Mouse (Mus musculus): ENCODE measurements around the gene Slc12a8. TPM values are rescaled to one million over a fixed set of nuclear protein-coding genes. Genes with fewer than 3 reads are reported as not detected.

Gene Slc12a8
- polyA plus RNA-seq, 1 experiment from 2014 or later: 0.65 TPM

GRCm38 (mm10) chr16:33517627-33518026 lies 499 bp downstream of the Slc12a8 start:
- H3K4me2 ChIP-seq: peak overlapping the region; percentile 73
- H3K27ac ChIP-seq: no peak overlapping the region
- 21% methylated on average over 4 of the region's 4 CpGs for WGBS
- H3K27me3 ChIP-seq (replicated peaks): no peaks in the 10 kb centered on the region
- peaks cover 14% of the 10 kb centered on the region; the same call in 1 of the 2 replicates for H3K4me1 ChIP-seq
- H3K36me3 ChIP-seq (replicated peaks): no peaks in the 10 kb centered on the region
- no peaks in the 10 kb centered on the region for H3K9me3 ChIP-seq
- no peak overlapping the region for H3K9ac ChIP-seq
- peak overlapping the region; percentile 32; the same call in 1 of the 2 replicates for H3K4me3 ChIP-seq
- no peak for ATAC-seq (replicated peaks)

DNA sequence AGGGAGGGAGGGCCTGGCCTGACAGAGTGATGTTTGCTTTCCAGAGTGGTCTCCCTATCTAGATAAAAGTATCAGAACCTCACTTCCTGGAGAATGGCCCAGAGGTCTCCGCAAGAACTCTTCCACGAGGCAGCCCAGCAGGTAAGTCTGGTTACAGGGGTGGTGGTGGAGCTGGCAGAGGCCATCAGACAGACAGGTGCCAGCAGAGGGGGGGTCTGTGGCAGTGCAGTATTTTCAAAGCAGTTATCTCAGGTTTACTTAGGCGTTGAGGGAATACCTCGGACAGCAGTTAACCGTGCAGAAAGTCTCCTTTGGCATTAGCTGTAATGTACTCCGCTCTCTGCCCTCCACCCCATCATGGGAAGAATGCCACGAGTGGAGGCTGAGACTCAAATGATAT lies 1.1 kb downstream of the Slc12a8 start:
- Histone ChIP-seq H3K4me1 (peaks cover 14% of the 10 kb centered on the region; the same call in 1 of the 2 replicates), H3K27me3 (replicated peaks) (no peaks in the 10 kb centered on the region), H3K36me3 (replicated peaks) (no peaks in the 10 kb centered on the region), H3K4me3 (no peak overlapping the region), H3K9me3 (no peaks in the 10 kb centered on the region), H3K4me2 (no peak overlapping the region), H3K9ac (no peak overlapping the region), H3K27ac (no peak overlapping the region)
- ATAC-seq (replicated peaks): no peak
- WGBS: 79% methylated on average over 7 of the region's 7 CpGs

DNA sequence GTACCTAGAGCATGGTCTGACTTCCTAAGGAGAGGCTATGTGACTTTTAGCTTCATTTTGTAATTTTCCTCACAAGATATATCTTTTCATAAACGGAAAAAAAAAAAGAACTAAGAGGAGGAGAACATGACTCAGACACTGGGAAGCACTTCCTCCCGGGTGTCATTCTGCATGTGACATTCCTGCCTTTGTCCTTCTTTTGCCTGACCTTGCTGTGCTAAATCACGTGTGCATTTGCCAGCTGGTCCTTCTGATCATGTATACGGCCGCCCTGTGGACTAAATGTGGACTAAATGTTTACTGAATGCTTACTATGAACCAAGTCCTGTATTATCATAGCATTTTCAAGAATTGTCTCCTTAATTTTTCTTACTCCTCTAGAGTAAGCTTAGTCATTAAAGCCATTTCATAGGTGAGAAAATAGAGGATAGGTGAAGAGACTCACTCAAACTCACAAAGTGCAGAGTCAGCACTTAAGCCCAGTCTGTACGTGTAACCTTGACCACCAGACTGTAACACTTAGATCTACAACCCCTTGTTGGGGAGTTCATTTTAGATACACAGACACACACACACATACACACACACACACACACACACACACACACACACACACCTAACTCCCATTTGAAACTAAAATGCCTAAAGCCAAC lies 2.9 kb downstream of the Slc12a8 start:
- no peak overlapping the region for H3K9ac ChIP-seq
- H3K9me3 ChIP-seq: no peaks in the 10 kb centered on the region
- no peaks in the 10 kb centered on the region for H3K27me3 ChIP-seq (replicated peaks)
- WGBS: 72% methylated on average over 6 of the region's 6 CpGs
- no peaks in the 10 kb centered on the region for H3K36me3 ChIP-seq (replicated peaks)
- H3K4me3 ChIP-seq: no peak overlapping the region
- ATAC-seq (replicated peaks): no peak
- H3K27ac ChIP-seq: no peak overlapping the region
- H3K4me1 ChIP-seq: peaks cover 14% of the 10 kb centered on the region; the same call in 1 of the 2 replicates
- H3K4me2 ChIP-seq: no peak overlapping the region

DNA sequence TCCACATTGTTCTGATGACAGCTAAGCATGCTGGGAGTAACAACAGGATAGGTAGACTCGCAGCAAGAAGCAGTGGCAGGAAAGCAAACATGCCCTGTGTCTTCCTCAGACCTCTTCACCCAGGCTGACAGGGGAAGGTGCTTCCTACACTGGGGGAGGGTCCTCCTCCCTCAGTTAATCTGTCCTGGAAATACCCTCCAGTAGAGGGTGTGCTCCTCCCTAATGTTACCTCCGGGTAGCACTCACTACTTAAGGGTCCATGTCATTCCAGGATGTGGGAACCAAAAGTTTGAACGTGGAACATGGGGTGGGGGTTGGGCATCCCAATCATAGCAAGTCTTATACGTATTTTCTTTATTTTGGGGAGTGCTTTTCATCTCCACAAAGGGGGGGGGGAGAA lies 5.4 kb downstream of the Slc12a8 start:
- ATAC-seq (replicated peaks): no peak
- H3K4me2 ChIP-seq: no peak overlapping the region
- WGBS: 73% methylated on average over 4 of the region's 4 CpGs
- no peaks in the 10 kb centered on the region for H3K9me3 ChIP-seq
- H3K4me3 ChIP-seq: no peak overlapping the region
- H3K36me3 ChIP-seq (replicated peaks): no peaks in the 10 kb centered on the region
- no peak overlapping the region for H3K9ac ChIP-seq
- H3K27ac ChIP-seq: no peak overlapping the region
- H3K27me3 ChIP-seq (replicated peaks): no peaks in the 10 kb centered on the region
- peaks cover 4% of the 10 kb centered on the region; the same call in 1 of the 2 replicates for H3K4me1 ChIP-seq

DNA sequence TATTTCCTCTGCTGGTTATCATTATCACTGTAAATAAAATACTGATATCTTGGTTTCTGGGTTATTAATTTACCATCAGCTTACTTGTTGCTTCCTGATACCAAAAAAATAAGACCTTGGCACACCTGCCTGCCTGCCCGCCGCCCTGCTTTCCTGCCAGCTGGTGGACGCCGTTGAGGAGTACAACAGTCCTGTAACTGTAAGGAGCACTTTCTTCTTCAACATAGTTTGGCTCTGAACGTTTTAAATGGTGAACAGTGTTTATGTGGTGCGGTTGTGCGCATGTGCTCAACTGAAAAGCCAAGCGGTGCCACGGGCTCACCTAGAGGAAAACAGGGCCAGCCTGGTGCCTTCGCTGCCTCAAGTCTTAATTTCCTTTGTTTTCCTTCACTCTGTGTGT lies 6.4 kb downstream of the Slc12a8 start:
- Histone ChIP-seq H3K9me3 (no peaks in the 10 kb centered on the region), H3K9ac (no peak overlapping the region), H3K4me3 (no peak overlapping the region), H3K27ac (no peak overlapping the region), H3K36me3 (replicated peaks) (no peaks in the 10 kb centered on the region), H3K4me2 (no peak overlapping the region), H3K4me1 (no peaks in the 10 kb centered on the region), H3K27me3 (replicated peaks) (no peaks in the 10 kb centered on the region)
- 62% methylated on average over 10 of the region's 10 CpGs for WGBS
- no peak for ATAC-seq (replicated peaks)

DNA sequence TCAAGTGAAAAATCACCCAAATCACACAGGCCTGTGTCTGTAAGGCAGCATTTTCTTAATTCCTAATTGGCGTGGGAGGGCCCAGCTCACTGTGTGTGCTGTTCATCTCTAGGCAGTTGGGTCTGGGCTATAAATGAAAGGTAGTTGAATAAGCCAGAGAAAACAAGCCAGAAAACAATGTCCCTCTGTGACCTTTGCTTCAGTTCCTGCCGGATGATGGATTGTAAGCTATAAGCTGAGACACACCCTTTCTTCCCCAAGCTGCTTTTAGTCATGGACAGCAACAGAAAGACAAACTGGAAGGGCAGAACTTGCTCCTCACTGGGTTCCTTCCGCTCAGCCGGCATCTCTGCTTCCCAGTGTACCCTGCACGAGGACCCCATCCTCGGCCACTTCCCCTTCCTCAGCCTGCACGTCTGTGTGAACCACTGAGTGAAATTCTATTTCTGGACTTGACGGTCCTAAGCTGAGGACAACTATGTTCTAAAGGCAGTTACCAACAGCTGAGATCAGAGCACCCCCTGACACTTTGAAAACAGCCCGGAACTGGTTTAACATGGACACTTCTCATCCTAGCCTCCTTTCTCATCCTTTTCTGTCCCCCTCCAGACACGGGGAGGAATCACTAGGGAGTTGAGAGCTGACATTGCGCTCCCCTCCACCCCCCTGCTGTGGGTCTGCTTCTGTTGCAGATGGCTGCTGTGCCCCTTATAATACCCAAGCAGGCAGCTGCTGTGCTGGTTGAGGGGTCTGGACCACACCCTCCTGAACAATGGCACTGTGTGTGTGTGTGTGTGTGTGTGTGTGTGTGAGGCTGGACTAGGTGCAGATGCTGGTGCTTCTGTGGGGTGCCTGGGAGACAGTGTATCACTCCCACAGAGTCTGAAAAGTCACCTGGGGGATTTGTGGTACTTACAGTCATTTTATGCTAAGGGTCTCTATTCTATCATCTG lies 12.7 kb downstream of the Slc12a8 start:
- 60% methylated on average over 11 of the region's 11 CpGs for WGBS
- Histone ChIP-seq H3K36me3 (replicated peaks) (no peaks in the 10 kb centered on the region), H3K4me3 (no peak overlapping the region), H3K27ac (no peak overlapping the region), H3K4me2 (no peak overlapping the region), H3K4me1 (no peaks in the 10 kb centered on the region), H3K9ac (no peak overlapping the region), H3K9me3 (no peaks in the 10 kb centered on the region), H3K27me3 (replicated peaks) (no peaks in the 10 kb centered on the region)
- ATAC-seq (replicated peaks): no peak

GRCm38 (mm10) chr16:33531184-33531583 lies 14.1 kb downstream of the Slc12a8 start:
- Histone ChIP-seq H3K27ac (no peak overlapping the region), H3K4me3 (no peak overlapping the region), H3K36me3 (replicated peaks) (no peaks in the 10 kb centered on the region), H3K4me1 (no peaks in the 10 kb centered on the region), H3K4me2 (no peak overlapping the region), H3K9ac (no peak overlapping the region), H3K27me3 (replicated peaks) (no peaks in the 10 kb centered on the region), H3K9me3 (no peaks in the 10 kb centered on the region)
- ATAC-seq (replicated peaks): no peak
- WGBS: 75% methylated on average over 8 of the region's 8 CpGs

DNA sequence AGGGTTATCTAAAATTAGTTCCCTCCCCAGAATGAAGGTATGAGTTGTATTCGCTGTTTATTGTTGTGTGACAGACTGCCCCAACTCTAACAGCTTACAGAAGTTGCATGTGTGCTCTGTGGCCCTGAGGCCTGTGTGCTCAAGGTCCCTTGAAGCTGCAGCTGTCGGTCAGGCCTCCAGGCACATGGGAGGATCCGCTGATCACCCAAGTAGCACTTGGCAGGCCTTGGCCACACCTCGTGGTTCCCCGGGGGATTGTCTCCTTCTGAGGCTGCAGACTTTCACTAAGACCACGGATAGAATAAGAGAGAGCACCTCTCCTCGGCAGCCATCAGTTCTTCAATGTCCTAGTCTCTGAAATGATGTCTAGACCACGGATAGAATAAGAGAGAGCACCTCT lies 19.3 kb downstream of the Slc12a8 start:
- Histone ChIP-seq H3K4me1 (no peaks in the 10 kb centered on the region), H3K4me3 (no peak overlapping the region), H3K27me3 (replicated peaks) (no peaks in the 10 kb centered on the region), H3K9me3 (no peaks in the 10 kb centered on the region), H3K27ac (no peak overlapping the region), H3K36me3 (replicated peaks) (no peaks in the 10 kb centered on the region), H3K4me2 (no peak overlapping the region), H3K9ac (no peak overlapping the region)
- no peak for ATAC-seq (replicated peaks)
- WGBS: 83% methylated on average over 8 of the region's 8 CpGs

GRCm38 (mm10) chr16:33537499-33538225 lies 20.5 kb downstream of the Slc12a8 start:
- Histone ChIP-seq H3K9ac (no peak overlapping the region), H3K9me3 (no peaks in the 10 kb centered on the region), H3K4me1 (no peaks in the 10 kb centered on the region), H3K27ac (no peak overlapping the region), H3K4me2 (no peak overlapping the region), H3K36me3 (replicated peaks) (no peaks in the 10 kb centered on the region), H3K4me3 (no peak overlapping the region), H3K27me3 (replicated peaks) (no peaks in the 10 kb centered on the region)
- no peak for ATAC-seq (replicated peaks)
- 77% methylated on average over 21 of the region's 21 CpGs for WGBS

DNA sequence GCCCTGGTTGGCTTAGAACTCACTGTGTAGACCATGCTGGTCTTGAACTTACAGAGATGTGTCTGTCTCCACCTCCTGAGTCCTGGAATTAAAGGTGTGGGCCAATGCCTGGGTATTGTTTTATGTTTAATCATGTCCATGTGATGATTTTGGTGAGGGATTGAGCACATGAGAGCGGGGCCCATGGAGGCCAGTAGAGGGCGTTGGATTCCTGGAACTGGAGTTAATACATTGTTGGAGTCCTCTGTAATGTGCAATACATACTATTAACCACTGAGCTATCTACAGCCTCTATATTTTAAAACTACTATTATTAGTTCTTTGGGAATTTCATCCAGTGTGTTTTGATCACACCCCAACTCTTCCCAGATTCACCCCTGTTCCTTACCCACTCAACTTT lies 27.2 kb downstream of the Slc12a8 start:
- Histone ChIP-seq H3K4me2 (no peak overlapping the region), H3K9ac (no peak overlapping the region), H3K4me3 (no peak overlapping the region), H3K27ac (no peak overlapping the region), H3K9me3 (no peaks in the 10 kb centered on the region), H3K4me1 (no peaks in the 10 kb centered on the region), H3K36me3 (replicated peaks) (no peaks in the 10 kb centered on the region), H3K27me3 (replicated peaks) (no peaks in the 10 kb centered on the region)
- WGBS: 93% methylated on average over 2 of the region's 2 CpGs
- no peak for ATAC-seq (replicated peaks)

GRCm38 (mm10) chr16:33545530-33545929 lies 28.4 kb downstream of the Slc12a8 start:
- Histone ChIP-seq H3K36me3 (replicated peaks) (no peaks in the 10 kb centered on the region), H3K4me1 (no peaks in the 10 kb centered on the region), H3K27me3 (replicated peaks) (no peaks in the 10 kb centered on the region), H3K9ac (no peak overlapping the region), H3K4me2 (no peak overlapping the region), H3K4me3 (no peak overlapping the region), H3K9me3 (no peaks in the 10 kb centered on the region), H3K27ac (no peak overlapping the region)
- WGBS: 87% methylated on average over 4 of the region's 4 CpGs
- ATAC-seq (replicated peaks): no peak

DNA sequence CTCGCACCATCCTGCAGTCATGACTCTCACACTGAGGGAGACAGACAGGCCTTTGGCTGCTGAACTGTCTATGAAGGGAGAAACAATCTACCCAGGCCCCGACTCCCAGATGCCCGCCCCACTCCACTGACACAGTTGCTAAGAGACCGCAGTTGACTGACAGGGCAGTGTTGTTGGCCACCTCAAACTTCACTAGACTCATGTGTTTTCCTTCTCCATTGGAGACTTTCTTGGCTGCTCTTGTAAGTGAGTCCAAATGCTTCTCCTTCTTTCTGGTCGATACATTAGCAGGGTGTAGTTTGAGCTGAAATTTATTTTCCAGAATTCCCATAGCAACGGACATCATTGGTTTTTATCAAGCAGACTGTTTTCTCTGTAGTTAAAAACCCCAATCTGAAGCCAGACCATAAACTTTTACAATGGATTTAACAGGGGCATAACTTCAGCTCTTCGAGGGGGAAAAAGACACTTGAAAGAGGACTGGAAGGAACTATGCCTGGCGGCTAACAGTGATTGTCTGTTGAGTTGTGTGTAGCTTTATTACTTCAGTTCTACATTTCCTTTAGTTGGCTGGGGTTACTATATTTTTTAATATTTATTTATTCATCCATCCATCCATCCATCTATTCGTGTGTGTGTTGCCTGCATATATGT lies 36.7 kb downstream of the Slc12a8 start:
- Histone ChIP-seq H3K9me3 (no peaks in the 10 kb centered on the region), H3K36me3 (replicated peaks) (no peaks in the 10 kb centered on the region), H3K4me2 (no peak overlapping the region), H3K4me3 (no peak overlapping the region), H3K27ac (no peak overlapping the region), H3K4me1 (no peaks in the 10 kb centered on the region), H3K27me3 (replicated peaks) (no peaks in the 10 kb centered on the region), H3K9ac (no peak overlapping the region)
- WGBS: 68% methylated on average over 9 of the region's 9 CpGs
- no peak for ATAC-seq (replicated peaks)
